In the genomic region with DNA sequence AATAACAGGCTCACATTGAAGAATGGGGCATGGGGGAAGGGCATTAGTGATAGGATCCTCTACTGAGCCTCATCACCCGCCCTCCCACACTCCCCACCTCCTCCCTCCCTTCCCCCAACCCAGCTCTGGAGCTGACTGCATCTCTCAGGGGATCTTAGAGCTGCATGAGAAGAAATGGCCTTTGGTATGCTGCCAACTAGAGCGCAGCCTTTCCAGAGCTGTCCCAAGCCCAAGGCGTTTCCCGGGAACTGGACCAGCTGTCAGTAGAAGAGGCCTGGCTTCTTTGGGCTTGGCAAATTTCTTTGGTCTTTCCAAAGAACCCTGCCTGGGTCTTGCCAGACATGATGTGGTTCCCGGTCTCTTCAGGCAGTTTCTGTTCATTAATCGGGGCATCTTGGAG, we compare ENCODE assay signal across 9 mouse cellular contexts. TPM values are rescaled to one million over a fixed set of nuclear protein-coding genes. Genes with fewer than 3 reads are reported as not detected.
DNase-seq lines count a peak whose midpoint lies in the region; ATAC-seq and TF ChIP-seq lines count a peak whose summit lies in the region.
"Had no signal": no experiment of that assay in that cellular context is flagged by ENCODE, and none has a peak within 500 bp of the region (broad histone marks: within the 10 kb centered on the region; RNA-seq: fewer than 3 reads in every experiment).

No protein-coding gene starts in this region.

- WGBS in hindbrain, embryonic 13.5 days, result 49% methylated on average over 6 of the region's 6 CpGs
- 77% methylated on average over 6 of the region's 6 CpGs for WGBS in hindbrain, embryonic 11.5 days
- 40% methylated on average over 6 of the region's 6 CpGs for WGBS in kidney, postnatal 0 days
- 37% methylated on average over 6 of the region's 6 CpGs for WGBS in lung, embryonic 16.5 days

- H3K36me3 ChIP-seq in hindbrain, embryonic 13.5 days, result no peaks in the 10 kb centered on the region
- H3K36me3 ChIP-seq in hindbrain, embryonic 11.5 days (ENCODE audit: control insufficient read depth, insufficient read depth, low read length), result no peaks in the 10 kb centered on the region
- no peaks in the 10 kb centered on the region for H3K36me3 ChIP-seq in kidney, postnatal 0 days (ENCODE audit: insufficient read depth, low read length)
- no peaks in the 10 kb centered on the region for H3K36me3 ChIP-seq in lung, embryonic 16.5 days (ENCODE audit: control insufficient read depth, insufficient read depth, low read length)

- no peak overlapping the region for H3K4me2 ChIP-seq in hindbrain, embryonic 13.5 days
- no peak overlapping the region for H3K4me2 ChIP-seq in hindbrain, embryonic 11.5 days (replicated peaks; ENCODE audit: low read depth, low read length)
- no peak overlapping the region for H3K4me2 ChIP-seq in kidney, postnatal 0 days (ENCODE audit: low read length)
- H3K4me2 ChIP-seq in lung, embryonic 16.5 days (ENCODE audit: low read depth, low read length), result no peak overlapping the region

- H3K4me3 ChIP-seq in hindbrain, embryonic 13.5 days, result no peak overlapping the region
- H3K4me3 ChIP-seq in hindbrain, embryonic 11.5 days (ENCODE audit: low read depth, low read length), result no peak overlapping the region
- no peak overlapping the region for H3K4me3 ChIP-seq in kidney, postnatal 0 days (replicated peaks; ENCODE audit: low read depth, low read length)
- H3K4me3 ChIP-seq in lung, embryonic 16.5 days (ENCODE audit: low read length), result no peak overlapping the region

- ATAC-seq in hindbrain, embryonic 13.5 days (ENCODE audit: low FRiP score), result peak; percentile 88
- no peak for ATAC-seq in hindbrain, embryonic 11.5 days (ENCODE audit: low FRiP score)
- peak; percentile 66; the same call in 1 of the 2 replicates for ATAC-seq in kidney, postnatal 0 days (replicated peaks; ENCODE audit: low FRiP score, low read depth)
- peak; percentile 96 for ATAC-seq in lung, embryonic 16.5 days (ENCODE audit: low read depth)

- H3K27me3 ChIP-seq in hindbrain, embryonic 13.5 days, result no peaks in the 10 kb centered on the region
- no peaks in the 10 kb centered on the region for H3K27me3 ChIP-seq in hindbrain, embryonic 11.5 days (ENCODE audit: control insufficient read depth, insufficient read depth, low read length)
- no peaks in the 10 kb centered on the region for H3K27me3 ChIP-seq in kidney, postnatal 0 days (ENCODE audit: insufficient read depth, low read length)
- H3K27me3 ChIP-seq in lung, embryonic 16.5 days (ENCODE audit: control insufficient read depth, insufficient read depth, low read depth, low read length), result no peaks in the 10 kb centered on the region

- peaks cover 7% of the 10 kb centered on the region for H3K4me1 ChIP-seq in hindbrain, embryonic 13.5 days (replicated peaks)
- H3K4me1 ChIP-seq in hindbrain, embryonic 11.5 days (replicated peaks; ENCODE audit: control insufficient read depth, insufficient read depth, low read length), result no peaks in the 10 kb centered on the region
- H3K4me1 ChIP-seq in kidney, postnatal 0 days (replicated peaks; ENCODE audit: insufficient read depth, low read length), result 0 out of 2 replicates have a peak, but pooled peaks cover 8% of the 10 kb centered on the region
- peaks cover 15% of the 10 kb centered on the region; the same call in 1 of the 2 replicates for H3K4me1 ChIP-seq in lung, embryonic 16.5 days (replicated peaks; ENCODE audit: control insufficient read depth, insufficient read depth, low read length)

- H3K9ac ChIP-seq in hindbrain, embryonic 13.5 days, result no peak overlapping the region
- H3K9ac ChIP-seq in hindbrain, embryonic 11.5 days (ENCODE audit: low read depth, low read length), result no peak overlapping the region
- no peak overlapping the region for H3K9ac ChIP-seq in kidney, postnatal 0 days (ENCODE audit: low read depth, low read length)
- H3K9ac ChIP-seq in lung, embryonic 16.5 days (ENCODE audit: low read length), result no peak overlapping the region

- no peak for DNase-seq in hindbrain, embryonic 11.5 days (ENCODE audit: low spot score)
- DNase-seq in cerebellum, adult 8-10 months, result peak; percentile 11
- peak; percentile 82 to 85 for DNase-seq in heart, adult 9 months (ENCODE audit: low spot score in 2 of 2)
- DNase-seq in kidney, postnatal 0 days (ENCODE audit: low spot score), result peak; percentile 89
- DNase-seq in skeletal muscle tissue, adult 2 months (ENCODE audit: low read depth, low spot score), result peak; percentile 87
- no peak for DNase-seq in natural killer cell, adult 2 months (ENCODE audit: low spot score in 2 of 2)

- no peak for TF ChIP-seq CTCF in kidney, postnatal 0 days (IDR thresholded peaks at IDR 0.05; ENCODE audit: low read depth)

- H3K27ac ChIP-seq in hindbrain, embryonic 13.5 days, result peak overlapping the region; percentile 44; the same call in 1 of the 2 replicates
- H3K27ac ChIP-seq in hindbrain, embryonic 11.5 days (ENCODE audit: low read depth, low read length), result no peak overlapping the region
- no peak overlapping the region for H3K27ac ChIP-seq in kidney, postnatal 0 days
- peak overlapping the region; percentile 86 for H3K27ac ChIP-seq in lung, embryonic 16.5 days (ENCODE audit: low read length)
- H3K27ac ChIP-seq: macrophage had no signal

- no peaks in the 10 kb centered on the region for H3K9me3 ChIP-seq in hindbrain, embryonic 13.5 days
- H3K9me3 ChIP-seq in hindbrain, embryonic 11.5 days (ENCODE audit: control insufficient read depth, low read length), result no peaks in the 10 kb centered on the region
- no peaks in the 10 kb centered on the region for H3K9me3 ChIP-seq in kidney, postnatal 0 days (replicated peaks; ENCODE audit: low read length)
- no peaks in the 10 kb centered on the region for H3K9me3 ChIP-seq in lung, embryonic 16.5 days (ENCODE audit: control insufficient read depth, low read length)

RNA-seq across cellular contexts. Expression of a gene that starts 42.3 kb away (rescaled TPM):
- 9.7 and 10.4 TPM in 2 replicates for polyA plus RNA-seq in hindbrain, embryonic 13.5 days (2015; fragmentation: Nextera tagmentation; extraction: Ambion mirVana)
- polyA plus RNA-seq in hindbrain, embryonic 11.5 days (2014; fragmentation: Nextera tagmentation; extraction: Ambion mirVana), result 18.1 and 20.8 TPM in 2 replicates
- polyA plus RNA-seq in kidney, postnatal 0 days (2015; fragmentation: Nextera tagmentation; extraction: Ambion mirVana), result 14.1 and 14.9 TPM in 2 replicates
- 21.5 and 22.4 TPM in 2 replicates for polyA plus RNA-seq in lung, embryonic 16.5 days (2015; fragmentation: Nextera tagmentation; extraction: Ambion mirVana)

Comparison
In these comparisons a context has a peak if more than half of its experiments do, and no peak if none do; other contexts are left out.
1. H3K27ac ChIP-seq: peak in hindbrain, embryonic 13.5 days (single experiment) and lung, embryonic 16.5 days (single experiment); none in hindbrain, embryonic 11.5 days (single experiment) and kidney, postnatal 0 days (single experiment).
2. DNase-seq: peak in cerebellum, adult 8-10 months (single experiment), heart, adult 9 months (2 of 2), kidney, postnatal 0 days (single experiment) and skeletal muscle tissue, adult 2 months (single experiment); none in hindbrain, embryonic 11.5 days (single experiment) and natural killer cell, adult 2 months (0 of 2).